Mouse (Mus musculus): ENCODE results near the gene Ttll13. TPM values are rescaled to one million over a fixed set of nuclear protein-coding genes. Genes with fewer than 3 reads are reported as not detected.

Gene Ttll13
- polyA plus RNA-seq (2014; fragmentation: Illumina TruSeq; extraction: RNeasy Lipid Tissue Mini Kit (QIAGEN cat#74804)): 0.43 TPM

DNA sequence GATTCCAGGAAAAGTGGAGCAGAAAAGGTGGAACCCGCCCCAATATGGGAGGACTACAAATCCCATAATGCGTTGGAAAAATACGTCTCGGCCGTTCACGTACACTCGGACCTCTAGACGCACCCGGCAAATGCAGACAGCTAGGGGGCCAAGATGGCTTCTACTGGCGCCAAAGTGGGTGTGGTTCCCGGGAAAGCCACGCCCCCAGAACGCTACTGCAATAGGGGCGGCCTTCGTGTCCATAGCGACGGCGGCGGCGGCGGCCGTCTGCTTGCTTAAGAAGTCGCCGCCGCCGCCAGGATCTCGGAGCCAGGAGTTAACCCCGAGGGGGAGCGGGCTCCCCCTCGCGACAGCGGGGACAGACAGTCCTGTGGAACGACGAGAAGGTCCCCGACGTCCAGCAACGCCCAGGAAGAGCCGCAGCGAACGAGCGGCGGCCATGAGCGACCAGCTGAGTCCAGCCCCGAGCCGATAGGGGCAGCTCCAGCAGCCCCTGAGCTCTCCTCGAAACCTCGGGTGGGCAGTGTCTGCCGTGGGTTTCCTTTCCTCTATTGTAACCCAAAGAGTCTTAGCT, at the start of gene Ttll13:
TSS of gene Ttll13 (plus strand) at position 229 of the 574 bp plus-strand sequence.

DNA sequence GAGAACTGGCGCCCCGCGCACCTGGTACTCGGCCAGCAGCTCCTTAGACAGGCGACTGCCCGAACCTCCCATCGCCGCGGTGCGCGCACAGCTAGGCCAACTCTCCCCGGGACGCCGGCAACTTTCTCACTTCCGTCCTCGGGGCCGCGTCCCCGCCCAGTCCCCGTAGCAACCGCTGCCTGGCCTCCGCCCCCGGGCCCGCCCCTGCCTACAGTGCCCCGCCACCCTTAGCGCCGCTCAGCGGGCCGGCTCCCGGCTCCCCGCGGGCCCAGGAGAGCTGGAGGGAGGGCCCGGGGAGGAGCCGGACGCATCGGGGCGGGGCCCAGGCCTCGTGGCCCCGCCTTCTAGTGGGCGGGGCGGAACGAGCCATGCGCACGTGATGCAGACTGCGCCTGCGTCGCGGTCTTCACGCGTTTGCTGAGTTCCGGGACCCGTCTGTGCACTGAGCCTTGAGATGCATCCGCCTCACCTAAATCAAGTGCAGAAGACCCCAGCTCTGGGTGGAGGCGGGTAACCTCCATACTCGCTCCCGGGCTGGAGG, 13.6 kb upstream of the Ttll13 start, which contains the start of the genes Cib1 and Gdpgp1:
TSS of gene Cib1 (minus strand) at position 325 of the 541 bp plus-strand sequence.
TSS of gene Gdpgp1 (plus strand) at position 377 of the 541 bp plus-strand sequence.

DNA sequence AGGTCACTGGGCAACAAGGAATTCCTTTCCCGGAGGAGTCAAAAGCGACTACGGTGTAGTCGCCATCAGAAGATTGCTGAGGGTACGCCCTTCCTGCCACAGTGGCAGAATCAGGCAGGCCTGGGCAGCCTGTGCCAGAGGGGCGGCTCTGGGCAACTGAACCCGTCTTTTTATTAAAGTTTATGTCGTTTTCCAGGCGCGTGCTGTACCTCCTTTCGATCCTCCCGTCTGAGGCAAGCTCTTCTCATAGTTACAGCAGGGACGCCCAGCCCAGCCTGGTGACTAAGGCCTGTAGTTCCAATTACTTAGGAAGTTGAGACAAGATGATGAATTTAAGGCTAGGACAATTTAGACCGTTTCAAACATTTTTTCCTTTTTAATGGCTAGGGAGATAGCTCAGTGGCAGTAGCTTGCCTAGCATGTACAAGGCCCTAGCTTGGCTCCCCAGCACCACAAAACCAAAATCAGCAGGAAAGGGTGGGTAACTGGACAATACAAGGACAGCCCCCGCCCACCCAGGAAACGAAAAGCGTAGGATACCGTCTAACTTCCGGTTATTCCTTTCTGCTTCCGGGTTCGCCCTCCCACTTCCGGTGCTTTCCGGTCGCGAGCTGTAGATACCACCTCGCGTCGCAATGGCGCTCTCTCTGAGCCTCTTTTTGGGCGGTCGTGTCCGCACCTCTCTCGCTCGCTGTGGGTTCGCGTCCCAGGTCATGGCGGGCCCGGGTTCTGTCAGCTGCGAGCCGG, 14.6 kb downstream of the Ttll13 start, which contains the start of gene Ngrn:
TSS of gene Ngrn (plus strand) at position 591 of the 747 bp plus-strand sequence.

DNA sequence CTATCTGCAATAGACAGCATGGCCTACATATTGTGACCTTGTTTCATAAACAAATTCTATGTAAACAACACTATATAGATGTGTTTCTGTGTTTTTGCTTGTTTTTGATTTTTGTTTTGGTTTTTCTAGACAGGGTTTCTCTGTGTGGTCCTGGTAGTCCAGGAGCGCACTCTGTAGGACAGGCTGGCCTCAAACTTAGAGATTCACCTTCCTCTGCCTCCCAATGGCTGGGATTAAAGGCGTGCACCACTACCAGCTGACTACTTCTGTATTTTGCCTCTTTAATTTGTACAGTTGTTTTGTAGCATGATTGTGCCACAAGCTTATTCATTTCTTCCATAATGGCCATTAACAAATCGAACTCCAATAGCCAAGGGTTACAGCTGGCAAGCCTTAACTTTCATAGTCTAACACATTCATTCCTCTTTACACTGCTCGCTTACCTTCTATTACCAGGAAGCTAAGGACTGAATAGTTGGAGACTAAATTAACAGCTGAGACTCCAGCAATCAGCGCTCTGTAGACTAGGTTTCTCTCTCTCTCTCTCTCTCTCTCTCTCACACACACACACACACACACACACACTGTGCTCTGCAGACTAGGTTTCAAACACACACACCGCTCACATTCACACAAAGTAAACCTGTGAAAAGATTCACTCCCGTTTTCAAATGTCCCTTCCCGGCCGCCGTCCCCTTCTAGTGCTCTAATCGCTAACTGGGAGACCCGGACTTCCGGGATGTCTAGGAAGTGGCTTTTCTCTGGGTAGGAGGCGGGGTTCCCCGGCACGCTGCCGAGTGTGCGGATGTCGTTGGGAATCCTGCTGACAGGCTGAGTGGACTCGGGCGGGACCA, 22.9 kb downstream of the Ttll13 start, which contains the start of gene Vps33b:
TSS of gene Vps33b (plus strand) at position 753 of the 854 bp plus-strand sequence.

DNA sequence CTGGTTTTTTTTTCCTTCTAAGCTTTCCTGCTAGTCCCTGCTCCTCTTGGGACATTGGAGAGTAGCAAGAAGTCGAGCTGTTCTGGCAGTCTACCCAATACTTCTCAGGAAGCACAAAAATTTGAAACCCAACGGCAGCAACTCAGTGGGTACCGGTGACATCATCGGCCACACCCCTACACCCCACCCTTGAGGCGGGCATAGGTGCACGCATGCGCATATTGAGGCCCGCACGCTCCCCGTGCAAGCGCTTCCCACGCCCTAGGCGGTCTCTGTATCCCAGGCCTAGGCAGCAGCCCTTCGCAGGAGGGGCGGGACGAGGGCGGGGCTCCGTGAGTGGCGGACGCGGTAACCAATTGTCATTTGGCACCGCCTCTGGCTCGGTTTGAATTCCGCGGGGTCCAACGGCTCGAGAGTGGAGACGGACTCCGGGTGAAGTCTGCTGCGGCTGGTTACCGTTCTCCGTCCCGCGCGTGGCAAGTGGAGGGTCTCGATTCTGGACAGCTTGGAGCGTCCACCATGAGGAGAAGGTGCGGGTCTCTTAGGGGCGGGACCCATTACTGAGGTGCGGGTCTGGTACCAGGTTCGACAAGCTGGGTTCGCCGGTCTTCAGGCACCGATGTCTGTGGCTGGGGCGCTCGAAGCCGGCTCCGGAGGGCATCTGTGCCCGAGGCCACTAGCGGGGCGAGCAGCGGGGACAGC, 48.0 kb downstream of the Ttll13 start, which contains the start of gene Prc1:
TSS of gene Prc1 (plus strand) at position 389 of the 702 bp plus-strand sequence.

Other genes starting within 250 kb of the Ttll13 start
- gene Zfp710, start 221.6 kb upstream of the Ttll13 start, polyA plus RNA-seq (2014; fragmentation: Illumina TruSeq; extraction: RNeasy Lipid Tissue Mini Kit (QIAGEN cat#74804)): 1.1 TPM
- gene Idh2, start 131.0 kb upstream of the Ttll13 start, polyA plus RNA-seq (2014; fragmentation: Illumina TruSeq; extraction: RNeasy Lipid Tissue Mini Kit (QIAGEN cat#74804)): 4.9 TPM
- 1.7 TPM for gene Sema4b, start 59.5 kb upstream of the Ttll13 start, polyA plus RNA-seq (2014; fragmentation: Illumina TruSeq; extraction: RNeasy Lipid Tissue Mini Kit (QIAGEN cat#74804))
- 5.0 TPM for gene Cib1, start 13.6 kb upstream of the Ttll13 start, polyA plus RNA-seq (2014; fragmentation: Illumina TruSeq; extraction: RNeasy Lipid Tissue Mini Kit (QIAGEN cat#74804))
- gene Gdpgp1, start 13.5 kb upstream of the Ttll13 start, polyA plus RNA-seq (2014; fragmentation: Illumina TruSeq; extraction: RNeasy Lipid Tissue Mini Kit (QIAGEN cat#74804)): 1.5 TPM
- 14.1 TPM for gene Ngrn, start 14.8 kb downstream of the Ttll13 start, polyA plus RNA-seq (2014; fragmentation: Illumina TruSeq; extraction: RNeasy Lipid Tissue Mini Kit (QIAGEN cat#74804))
- gene Vps33b, start 23.3 kb downstream of the Ttll13 start, polyA plus RNA-seq (2014; fragmentation: Illumina TruSeq; extraction: RNeasy Lipid Tissue Mini Kit (QIAGEN cat#74804)): 3.7 TPM
- 117 TPM for gene Prc1, start 48.1 kb downstream of the Ttll13 start, polyA plus RNA-seq (2014; fragmentation: Illumina TruSeq; extraction: RNeasy Lipid Tissue Mini Kit (QIAGEN cat#74804))
- 3.0 TPM for gene Rccd1, start 78.1 kb downstream of the Ttll13 start, polyA plus RNA-seq (2014; fragmentation: Illumina TruSeq; extraction: RNeasy Lipid Tissue Mini Kit (QIAGEN cat#74804))
- 4.1 TPM for gene Unc45a, start 94.6 kb downstream of the Ttll13 start, polyA plus RNA-seq (2014; fragmentation: Illumina TruSeq; extraction: RNeasy Lipid Tissue Mini Kit (QIAGEN cat#74804))
- 20.4 TPM for gene Hddc3, start 96.7 kb downstream of the Ttll13 start, polyA plus RNA-seq (2014; fragmentation: Illumina TruSeq; extraction: RNeasy Lipid Tissue Mini Kit (QIAGEN cat#74804))
- 24.3 TPM for gene Man2a2, start 125.0 kb downstream of the Ttll13 start, polyA plus RNA-seq (2014; fragmentation: Illumina TruSeq; extraction: RNeasy Lipid Tissue Mini Kit (QIAGEN cat#74804))
- gene Fes, start 141.6 kb downstream of the Ttll13 start, polyA plus RNA-seq (2014; fragmentation: Illumina TruSeq; extraction: RNeasy Lipid Tissue Mini Kit (QIAGEN cat#74804)): not detected
- gene Furin, start 159.1 kb downstream of the Ttll13 start, polyA plus RNA-seq (2014; fragmentation: Illumina TruSeq; extraction: RNeasy Lipid Tissue Mini Kit (QIAGEN cat#74804)): 1.2 TPM